Mouse (Mus musculus): ENCODE measurements around the gene Ccr8.

DNA sequence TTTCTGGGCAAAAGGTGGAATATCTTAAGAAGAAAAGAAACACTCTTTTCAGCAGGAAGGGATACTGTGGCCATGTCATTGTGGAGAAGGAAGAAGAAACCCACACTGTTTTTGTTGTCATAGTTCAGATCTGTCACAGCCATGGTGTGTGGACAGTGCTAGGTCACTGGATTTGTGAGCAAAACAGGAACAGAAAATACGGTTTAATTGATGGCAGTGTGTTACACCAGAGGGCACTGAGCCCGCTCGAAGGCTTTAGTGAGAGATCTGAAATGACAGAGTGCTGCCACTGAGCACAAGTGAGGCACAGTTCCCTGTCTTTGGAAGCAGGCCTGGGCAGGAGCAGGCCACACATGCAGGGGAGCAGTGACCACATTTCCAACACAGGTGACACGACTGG, 26.3 kb downstream of the Ccr8 start:
- TF ChIP-seq POLR2A (IDR thresholded peaks at IDR 0.05; ENCODE audit: borderline replicate concordance, extremely low read depth, insufficient read depth, insufficient read length, poor library complexity, severe bottlenecking) (no peak), CTCF (IDR thresholded peaks at IDR 0.05; ENCODE audit: borderline replicate concordance, extremely low read depth, insufficient read depth, insufficient read length) (no peak)

Measured in brain, embryonic 14.5 days (tissue).